Mouse (Mus musculus) heart, embryonic 10.5 days (tissue): Measurements from ENCODE around the gene Bicral. TPM values are rescaled to one million over a fixed set of nuclear protein-coding genes. Genes with fewer than 3 reads are reported as not detected.

Experiments used
- DNase-seq: peaks from one replicate; pipeline ENCODE4 v3.0.0-alpha.2; 2017; ENCODE audit warnings: low spot score
- H3K27ac ChIP-seq: fragments of 300-500 bp; sonication (generic); 2 replicates; pipeline ENCODE4 v1.5.1; 2016; ENCODE audit warnings: mild to moderate bottlenecking
- H3K27me3 ChIP-seq: fragments of 300-500 bp; sonication (generic); 2 replicates; pipeline ENCODE4 v1.6.1; 2016; ENCODE audit warnings: mild to moderate bottlenecking; ENCODE audit not compliant: poor library complexity, insufficient read depth, severe bottlenecking
- H3K36me3 ChIP-seq: fragments of 300-500 bp; sonication (generic); 2 replicates; pipeline ENCODE4 v1.6.1; 2016; ENCODE audit warnings: mild to moderate bottlenecking, moderate library complexity
- H3K4me1 ChIP-seq: fragments of 300-500 bp; sonication (generic); 2 replicates; pipeline ENCODE4 v1.6.1; 2016; ENCODE audit warnings: mild to moderate bottlenecking
- H3K4me3 ChIP-seq: fragments of 300-500 bp; sonication (generic); 2 replicates; pipeline ENCODE4 v1.5.1; 2016; ENCODE audit warnings: mild to moderate bottlenecking, moderate library complexity
- H3K9me3 ChIP-seq: fragments of 300-500 bp; sonication (generic); 2 replicates; pipeline ENCODE4 v1.6.1; 2016; ENCODE audit warnings: mild to moderate bottlenecking, moderate library complexity
- WGBS: fragments of 180-500 bp; shearing (Covaris S2); methylation state at CpG from one replicate; pipeline ENCODE4 v1.1.7; 2016; 5-methylcytosine and 5-hydroxymethylcytosine counted together
- polyA plus RNA-seq: library from polyadenylated mRNA; unstranded; fragments of >200 nt; fragmentation: Nextera tagmentation; extraction: Ambion mirVana; gene quantifications from 2 replicates; pipeline ENCODE4 v1.2.1, GENCODE M21; 2016

Bicral gene
- polyA plus RNA-seq, 1 experiment from 2014 or later: 3.3 TPM

DNA sequence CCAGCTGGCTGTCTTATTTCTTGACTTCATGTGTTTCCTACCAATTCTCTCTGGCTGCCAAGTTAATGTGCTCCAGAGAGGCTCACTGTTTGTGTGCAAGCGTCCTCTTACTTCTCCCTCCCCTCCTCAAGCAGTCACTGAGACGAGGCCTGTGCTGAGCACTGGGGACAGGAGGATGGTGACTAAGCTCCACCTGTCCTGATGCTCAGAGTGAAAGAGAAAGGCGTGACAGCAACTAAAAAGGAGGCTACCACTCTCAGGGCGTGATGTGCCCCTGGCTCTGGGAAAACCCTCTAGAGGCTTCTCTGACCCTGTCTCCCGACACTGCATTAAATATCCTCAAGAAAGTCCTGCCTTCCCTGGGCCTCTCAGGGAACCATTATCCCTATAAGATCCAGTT, 109.0 kb downstream of the Bicral start:
- no peak overlapping the region for H3K27ac ChIP-seq
- no peak for DNase-seq
- 84% methylated on average over 5 of the region's 5 CpGs for WGBS
- H3K27me3 ChIP-seq: no peaks in the 10 kb centered on the region
- peaks cover 14% of the 10 kb centered on the region for H3K4me1 ChIP-seq
- H3K9me3 ChIP-seq: no peaks in the 10 kb centered on the region
- peaks cover 34% of the 10 kb centered on the region for H3K36me3 ChIP-seq
- no peak overlapping the region for H3K4me3 ChIP-seq

Other genes starting within 250 kb of the Bicral start
- gene Ptk7, start 229.0 kb downstream of the Bicral start, polyA plus RNA-seq: 65.4 and 67.7 TPM in 2 replicates
- 21.1 and 22.5 TPM in 2 replicates for gene Klc4, start 212.5 kb downstream of the Bicral start, polyA plus RNA-seq
- gene Mrpl2, start 212.3 kb downstream of the Bicral start, polyA plus RNA-seq: 131 and 151 TPM in 2 replicates
- gene Cul7, start 208.1 kb downstream of the Bicral start, polyA plus RNA-seq: 44.8 and 51.3 TPM in 2 replicates
- 46.3 and 61.0 TPM in 2 replicates for gene Rrp36, start 184.1 kb downstream of the Bicral start, polyA plus RNA-seq
- 143 and 180 TPM in 2 replicates for gene Mea1, start 179.7 kb downstream of the Bicral start, polyA plus RNA-seq
- gene Klhdc3, start 177.6 kb downstream of the Bicral start, polyA plus RNA-seq: 152 and 167 TPM in 2 replicates
- 76.8 and 103 TPM in 2 replicates for gene Ppp2r5d, start 153.4 kb downstream of the Bicral start, polyA plus RNA-seq
- 14.0 and 21.9 TPM in 2 replicates for gene Pex6, start 147.0 kb downstream of the Bicral start, polyA plus RNA-seq
- gene Gnmt, start 129.3 kb downstream of the Bicral start, polyA plus RNA-seq: 0.83 and 2.3 TPM in 2 replicates
- 63.2 and 68.4 TPM in 2 replicates for gene Cnpy3, start 106.3 kb downstream of the Bicral start, polyA plus RNA-seq
- gene Ptcra, start 94.8 kb downstream of the Bicral start, polyA plus RNA-seq: 0.39 and 0.60 TPM in 2 replicates
- 45.8 and 51.2 TPM in 2 replicates for gene 2310039H08Rik, start 85.8 kb downstream of the Bicral start, polyA plus RNA-seq
- 130 and 184 TPM in 2 replicates for gene Rpl7l1, start 75.8 kb downstream of the Bicral start, polyA plus RNA-seq
- 43.8 and 63.2 TPM in 2 replicates for gene Tbcc, start 32.2 kb upstream of the Bicral start, polyA plus RNA-seq
- not detected in 2 replicates for gene Prph2, start 52.0 kb upstream of the Bicral start, polyA plus RNA-seq
- 17.2 and 17.7 TPM in 2 replicates for gene Ubr2, start 152.1 kb upstream of the Bicral start, polyA plus RNA-seq